Mouse (Mus musculus) kidney, embryonic 15.5 days (tissue): Measurements from ENCODE around the gene Casq2. TPM values are rescaled to one million over a fixed set of nuclear protein-coding genes. Genes with fewer than 3 reads are reported as not detected.
"Not testable (repeated sequence)": the region's sequence is repeated elsewhere in the genome, so short reads cannot be mapped to it uniquely, and the experiment has no call there.

Source experiments
- ATAC-seq: fragments of 200-750 bp; cut with Nextera tagmentation; replicated peaks from 2 replicates; pipeline ENCODE4 v1.8.0; 2017; ENCODE audit warnings: moderate TSS enrichment; ENCODE audit not compliant: low FRiP score
- H3K27ac ChIP-seq: fragments of 300-500 bp; sonication (generic); 2 replicates; pipeline ENCODE4 v1.5.1; 2015; ENCODE audit warnings: mild to moderate bottlenecking, inconsistent platforms
- H3K27me3 ChIP-seq: fragments of 300-500 bp; sonication (generic); 2 replicates; pipeline ENCODE4 v1.6.1; 2015; ENCODE audit warnings: inconsistent platforms
- H3K36me3 ChIP-seq: fragments of 300-500 bp; sonication (generic); 2 replicates; pipeline ENCODE4 v1.6.1; 2015; ENCODE audit warnings: inconsistent platforms
- H3K4me1 ChIP-seq: fragments of 300-500 bp; sonication (generic); 2 replicates; pipeline ENCODE4 v1.6.1; 2015; ENCODE audit warnings: inconsistent platforms
- H3K4me2 ChIP-seq: fragments of 300-500 bp; sonication (generic); 2 replicates; pipeline ENCODE4 v1.6.1; 2015; ENCODE audit warnings: moderate library complexity, mild to moderate bottlenecking, inconsistent platforms
- H3K4me3 ChIP-seq: fragments of 300-500 bp; sonication (generic); replicated peaks from 2 replicates; pipeline ENCODE4 v1.5.1; 2015; ENCODE audit warnings: mild to moderate bottlenecking, inconsistent platforms
- H3K9ac ChIP-seq: fragments of 300-500 bp; sonication (generic); 2 replicates; pipeline ENCODE4 v1.6.1; 2015; ENCODE audit warnings: mild to moderate bottlenecking, inconsistent platforms
- H3K9me3 ChIP-seq: fragments of 300-500 bp; sonication (generic); replicated peaks from 2 replicates; pipeline ENCODE4 v1.6.1; 2016; ENCODE audit warnings: inconsistent platforms
- WGBS: fragments of 180-500 bp; shearing (Covaris S2); methylation state at CpG from one replicate; pipeline ENCODE4 v1.1.7; 2015; ENCODE audit warnings: mixed read lengths; 5-methylcytosine and 5-hydroxymethylcytosine counted together
- polyA plus RNA-seq: library from polyadenylated mRNA; unstranded; fragments of >200 nt; fragmentation: Nextera tagmentation; extraction: Ambion mirVana; gene quantifications from 2 replicates; pipeline ENCODE4 v1.2.1, GENCODE M21; 2015

Casq2 gene
- polyA plus RNA-seq, 1 experiment from 2014 or later, result 6.6 TPM

- H3K27ac ChIP-seq, result no peak overlapping the region
- H3K27me3 ChIP-seq, result no peaks in the 10 kb centered on the region
- H3K9ac ChIP-seq, result no peak overlapping the region
- no peak for ATAC-seq
- no peaks in the 10 kb centered on the region for H3K9me3 ChIP-seq
- H3K4me2 ChIP-seq, result no peak overlapping the region
- no peak overlapping the region for H3K4me3 ChIP-seq
- H3K36me3 ChIP-seq, result peaks cover 42% of the 10 kb centered on the region
- H3K4me1 ChIP-seq, result peaks cover 40% of the 10 kb centered on the region
- WGBS, result 79% methylated on average over 7 of the region's 7 CpGs
These were observed 70.5 kb downstream of the Casq2 start for GRCm38 (mm10) chr3:102156737-102157136.

- Histone ChIP-seq H3K4me3 (no peak overlapping the region), H3K4me2 (no peak overlapping the region), H3K4me1 (peaks cover 31% of the 10 kb centered on the region), H3K9ac (no peak overlapping the region), H3K27ac (0 out of 2 replicates have a peak overlapping the region, but pooled peaks have one; percentile 13), H3K9me3 (no peaks in the 10 kb centered on the region), H3K27me3 (no peaks in the 10 kb centered on the region), H3K36me3 (peaks cover 48% of the 10 kb centered on the region)
- 87% methylated on average over 6 of the region's 6 CpGs for WGBS
- no peak for ATAC-seq
These were observed 71.4 kb downstream of the Casq2 start for GRCm38 (mm10) chr3:102157652-102158051.

GRCm38 (mm10) chr3:102158759-102159422 is 72.7 kb downstream of the Casq2 start:
- H3K27ac ChIP-seq, result 0 out of 2 replicates have a peak overlapping the region, but pooled peaks have one; percentile 4
- no peaks in the 10 kb centered on the region for H3K9me3 ChIP-seq
- H3K27me3 ChIP-seq, result no peaks in the 10 kb centered on the region
- no peak overlapping the region for H3K9ac ChIP-seq
- H3K4me3 ChIP-seq, result no peak overlapping the region
- ATAC-seq, result peak; percentile 13; the same call in 1 of the 2 replicates
- peaks cover 23% of the 10 kb centered on the region for H3K4me1 ChIP-seq
- H3K36me3 ChIP-seq, result peaks cover 60% of the 10 kb centered on the region
- H3K4me2 ChIP-seq, result no peak overlapping the region
- WGBS, result 68% methylated on average over 14 of the region's 14 CpGs

GRCm38 (mm10) chr3:102159423-102160325 is 73.5 kb downstream of the Casq2 start:
- H3K36me3 ChIP-seq, result peaks cover 68% of the 10 kb centered on the region
- no peaks in the 10 kb centered on the region for H3K27me3 ChIP-seq
- H3K4me1 ChIP-seq, result peaks cover 18% of the 10 kb centered on the region
- H3K9me3 ChIP-seq, result no peaks in the 10 kb centered on the region
- no peak overlapping the region for H3K9ac ChIP-seq
- no peak overlapping the region for H3K4me2 ChIP-seq
- peak; percentile 84 for ATAC-seq
- no peak overlapping the region for H3K4me3 ChIP-seq
- H3K27ac ChIP-seq, result 0 out of 2 replicates have a peak overlapping the region, but pooled peaks have one; percentile 4
- WGBS, result 53% methylated on average over 14 of the region's 14 CpGs

GRCm38 (mm10) chr3:102163861-102164260 is 77.6 kb downstream of the Casq2 start:
- WGBS, result 93% methylated on average over 1 of the region's 1 CpGs
- not testable (repeated sequence) for ATAC-seq, H3K4me2 ChIP-seq, H3K27ac ChIP-seq, H3K9ac ChIP-seq, H3K27me3 ChIP-seq, H3K4me3 ChIP-seq, H3K9me3 ChIP-seq
- Histone ChIP-seq H3K4me1 (peaks cover 37% of the 10 kb centered on the region), H3K36me3 (peaks cover 53% of the 10 kb centered on the region)

GRCm38 (mm10) chr3:102164911-102165310 is 78.7 kb downstream of the Casq2 start:
- Histone ChIP-seq H3K4me1 (peaks cover 37% of the 10 kb centered on the region), H3K4me2 (no peak overlapping the region), H3K27ac (no peak overlapping the region), H3K9ac (no peak overlapping the region), H3K36me3 (peaks cover 50% of the 10 kb centered on the region), H3K4me3 (no peak overlapping the region), H3K9me3 (no peaks in the 10 kb centered on the region), H3K27me3 (no peaks in the 10 kb centered on the region)
- ATAC-seq, result no peak
- 73% methylated on average over 4 of the region's 4 CpGs for WGBS

GRCm38 (mm10) chr3:102165536-102166286 is 79.5 kb downstream of the Casq2 start:
- WGBS, result 63% methylated on average over 21 of the region's 21 CpGs

GRCm38 (mm10) chr3:102166287-102166620 is 80.0 kb downstream of the Casq2 start:
- peaks cover 35% of the 10 kb centered on the region for H3K4me1 ChIP-seq
- no peak overlapping the region for H3K4me2 ChIP-seq
- peaks cover 40% of the 10 kb centered on the region for H3K36me3 ChIP-seq
- H3K27ac ChIP-seq, result no peak overlapping the region
- no peak overlapping the region for H3K9ac ChIP-seq
- ATAC-seq, result no peak
- no peaks in the 10 kb centered on the region for H3K27me3 ChIP-seq
- WGBS, result 83% methylated on average over 4 of the region's 4 CpGs
- H3K4me3 ChIP-seq, result no peak overlapping the region
- no peaks in the 10 kb centered on the region for H3K9me3 ChIP-seq

More at GRCm38 (mm10) chr3:102165536-102166286, 79.5 kb downstream of the Casq2 start:
- Histone ChIP-seq H3K4me3 (no peak overlapping the region), H3K36me3 (peaks cover 45% of the 10 kb centered on the region), H3K4me2 (no peak overlapping the region), H3K9ac (no peak overlapping the region), H3K27ac (0 out of 2 replicates have a peak overlapping the region, but pooled peaks have one; percentile 32), H3K27me3 (no peaks in the 10 kb centered on the region), H3K4me1 (peaks cover 35% of the 10 kb centered on the region), H3K9me3 (no peaks in the 10 kb centered on the region)
- peak; percentile 87 for ATAC-seq

GRCm38 (mm10) chr3:102166794-102167193 is 80.6 kb downstream of the Casq2 start:
- Histone ChIP-seq H3K4me3 (no peak overlapping the region), H3K36me3 (peaks cover 35% of the 10 kb centered on the region), H3K9ac (no peak overlapping the region), H3K27me3 (no peaks in the 10 kb centered on the region), H3K27ac (no peak overlapping the region), H3K9me3 (no peaks in the 10 kb centered on the region), H3K4me2 (no peak overlapping the region), H3K4me1 (peaks cover 35% of the 10 kb centered on the region)
- WGBS, result 93% methylated on average over 8 of the region's 8 CpGs
- no peak for ATAC-seq

- no peak for ATAC-seq
- WGBS, result 26% methylated on average over 10 of the region's 10 CpGs
- H3K9ac ChIP-seq, result no peak overlapping the region
These were observed 81.5 kb downstream of the Casq2 start for GRCm38 (mm10) chr3:102167555-102168210.

GRCm38 (mm10) chr3:102169197-102169905 is 83.1 kb downstream of the Casq2 start:
- 46% methylated on average over 13 of the region's 13 CpGs for WGBS
- Histone ChIP-seq H3K9ac (no peak overlapping the region), H3K4me1 (peaks cover 44% of the 10 kb centered on the region), H3K4me2 (no peak overlapping the region), H3K9me3 (no peaks in the 10 kb centered on the region), H3K4me3 (no peak overlapping the region), H3K27me3 (no peaks in the 10 kb centered on the region), H3K36me3 (peaks cover 13% of the 10 kb centered on the region), H3K27ac (peak overlapping the region; percentile 58)
- peak; percentile 54; the same call in 1 of the 2 replicates for ATAC-seq

More at GRCm38 (mm10) chr3:102167555-102168210, 81.5 kb downstream of the Casq2 start:
- no peak overlapping the region for H3K4me3 ChIP-seq
- no peaks in the 10 kb centered on the region for H3K27me3 ChIP-seq
- no peak overlapping the region for H3K4me2 ChIP-seq
- no peaks in the 10 kb centered on the region for H3K9me3 ChIP-seq
- H3K36me3 ChIP-seq, result peaks cover 29% of the 10 kb centered on the region
- H3K4me1 ChIP-seq, result peaks cover 35% of the 10 kb centered on the region
- H3K27ac ChIP-seq, result no peak overlapping the region
